Mouse (Mus musculus) thymus, postnatal 36 days (tissue): ENCODE data around the gene Gsg1l.

Source experiments
- DNase-seq, 2 experiments: peaks; one replicate each; pipeline ENCODE4 v3.0.0; 2022; ENCODE audit warnings: mixed read lengths in 2 of 2

Gene Gsg1l

GRCm38 (mm10) chr7:125931602-125932001, 150.6 kb downstream of the Gsg1l start:
- DNase-seq: no peak

DNA sequence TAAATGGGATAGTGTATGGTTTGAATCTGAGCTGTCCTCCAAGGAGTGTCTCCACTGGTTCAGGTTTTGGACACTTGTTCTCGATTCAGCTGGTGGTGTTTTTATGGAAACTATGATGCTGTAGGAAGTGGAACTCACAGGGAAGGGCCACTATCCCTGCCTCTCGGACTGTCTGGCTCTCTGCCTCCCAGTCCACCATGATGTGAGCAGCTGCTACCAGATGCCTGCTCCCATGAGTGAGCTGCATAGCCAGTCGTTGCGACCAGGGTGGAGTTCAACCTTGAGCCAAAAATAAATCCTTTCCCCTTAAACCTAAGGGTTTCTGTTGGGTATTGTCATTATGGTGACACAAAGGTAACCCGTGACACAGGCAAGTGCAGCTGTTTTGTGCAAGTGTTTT, 158.2 kb downstream of the Gsg1l start:
- DNase-seq: no peak

DNA sequence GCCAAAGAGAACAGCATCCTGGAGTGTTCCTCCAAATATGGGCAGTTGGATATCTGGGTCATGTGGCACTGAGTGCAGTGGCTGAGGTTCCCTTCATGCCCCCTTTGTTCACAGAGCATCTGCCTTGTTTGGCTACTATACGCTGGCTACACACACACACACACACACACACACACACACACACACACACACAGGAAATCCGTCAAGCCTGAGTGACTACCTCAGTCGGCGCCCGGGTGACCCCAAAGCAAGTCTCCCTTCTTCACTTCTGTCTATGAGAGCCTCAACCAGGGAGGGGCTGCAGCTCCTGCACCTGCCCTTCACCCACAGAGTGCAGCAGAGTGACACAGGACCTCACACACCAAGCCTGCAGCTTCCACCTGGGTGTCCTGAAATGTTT, 161.4 kb downstream of the Gsg1l start:
- DNase-seq: peak in 1 of 2 experiments; percentile 9

DNA sequence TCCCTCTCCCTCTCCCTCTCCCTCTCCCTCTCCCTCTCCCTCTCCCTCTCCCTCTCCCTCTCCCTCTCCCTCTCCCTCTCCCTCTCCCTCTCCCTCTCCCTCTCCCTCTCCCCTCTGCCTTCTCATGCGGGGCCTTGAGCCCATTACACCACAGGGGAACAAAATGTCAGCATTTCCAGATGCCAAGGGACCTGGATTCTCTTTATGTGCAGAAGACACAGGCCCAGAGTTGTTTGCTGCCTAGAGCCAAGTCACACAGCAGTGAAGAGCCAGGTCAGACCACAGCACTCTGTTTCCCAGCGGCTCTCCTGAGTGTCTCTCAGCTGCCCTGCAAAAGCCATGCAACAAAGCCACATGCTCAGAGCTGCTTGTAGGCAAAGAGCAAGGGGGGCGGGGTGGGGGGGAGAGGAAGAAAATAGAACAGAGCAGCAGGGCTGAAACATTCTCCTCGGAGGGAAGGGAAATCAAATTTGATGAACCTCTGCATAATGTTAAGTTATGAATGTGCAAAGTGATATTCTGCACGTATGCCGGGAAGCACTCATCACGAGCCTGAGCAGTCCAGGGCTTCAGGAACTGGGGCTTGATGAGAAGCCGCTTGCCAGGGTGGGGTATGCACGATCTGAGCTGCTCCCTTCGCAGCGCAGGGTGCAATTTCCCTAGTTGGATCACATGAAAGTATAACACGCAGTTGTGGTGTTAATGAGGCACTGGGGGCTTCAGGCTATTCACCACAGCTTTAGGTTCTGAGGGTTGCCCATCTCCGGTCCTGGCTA, 181.6 kb downstream of the Gsg1l start:
- DNase-seq: no peak

DNA sequence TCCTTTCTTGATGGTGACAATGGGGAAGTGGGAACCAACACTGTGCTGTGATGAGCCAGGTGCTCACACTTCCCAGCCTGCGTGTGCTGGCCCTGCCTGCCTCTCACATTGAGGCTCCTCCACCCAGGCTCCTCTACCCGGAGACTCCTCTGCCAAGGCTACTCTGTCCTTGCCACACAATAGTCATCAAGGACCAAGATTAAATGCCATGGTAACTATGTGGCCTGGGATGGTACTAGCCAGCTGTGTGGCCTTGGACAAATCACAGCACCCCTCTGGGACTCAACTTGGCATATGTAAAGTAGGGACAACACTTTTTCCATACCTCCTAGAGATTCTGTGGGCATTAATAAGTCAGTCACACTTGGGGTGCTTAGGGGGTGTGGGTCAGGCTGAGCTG, 182.3 kb downstream of the Gsg1l start:
- DNase-seq: no peak

- DNase-seq: no peak
These were observed 183.2 kb downstream of the Gsg1l start for GRCm38 (mm10) chr7:125899036-125899435.

DNA sequence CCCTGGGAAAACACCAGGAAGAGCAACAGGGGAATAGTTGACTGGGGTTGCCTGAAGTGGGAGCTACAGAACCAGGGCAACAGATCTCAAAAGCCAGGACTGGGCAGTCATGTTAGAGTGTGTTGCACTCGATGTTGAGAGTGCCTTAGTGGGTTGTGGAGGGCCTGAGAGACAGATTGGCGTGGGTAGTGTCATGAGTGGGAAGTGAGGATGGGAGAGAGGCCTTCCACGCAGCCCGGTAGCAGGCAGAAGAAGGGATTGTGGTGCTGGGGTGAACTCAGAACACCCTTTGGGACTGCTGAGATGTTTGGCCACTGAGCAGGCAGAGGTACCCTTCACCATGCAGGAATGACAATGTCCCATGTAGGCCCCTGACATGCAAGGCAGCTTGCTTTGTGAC, 185.2 kb downstream of the Gsg1l start:
- DNase-seq: no peak

DNA sequence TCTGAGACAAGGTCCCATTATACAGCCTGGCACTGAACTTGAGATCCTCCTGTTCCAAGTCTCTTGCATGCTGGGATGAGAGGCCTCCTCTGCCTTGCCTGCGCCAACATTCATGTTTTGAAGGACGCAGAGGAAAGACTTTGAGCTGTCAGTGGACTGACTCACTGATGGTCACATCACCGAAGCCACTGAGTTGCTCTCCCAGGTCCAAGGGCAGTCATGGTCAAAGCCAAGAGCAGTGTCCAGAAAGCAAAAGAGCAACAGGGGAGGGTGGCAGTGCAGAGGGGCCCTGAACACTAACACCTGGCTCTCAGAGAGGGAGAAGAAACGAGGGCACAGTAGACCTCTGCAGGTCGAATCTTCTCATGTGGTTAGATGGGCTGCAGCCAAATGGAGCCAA, 188.6 kb downstream of the Gsg1l start:
- no peak for DNase-seq

DNA sequence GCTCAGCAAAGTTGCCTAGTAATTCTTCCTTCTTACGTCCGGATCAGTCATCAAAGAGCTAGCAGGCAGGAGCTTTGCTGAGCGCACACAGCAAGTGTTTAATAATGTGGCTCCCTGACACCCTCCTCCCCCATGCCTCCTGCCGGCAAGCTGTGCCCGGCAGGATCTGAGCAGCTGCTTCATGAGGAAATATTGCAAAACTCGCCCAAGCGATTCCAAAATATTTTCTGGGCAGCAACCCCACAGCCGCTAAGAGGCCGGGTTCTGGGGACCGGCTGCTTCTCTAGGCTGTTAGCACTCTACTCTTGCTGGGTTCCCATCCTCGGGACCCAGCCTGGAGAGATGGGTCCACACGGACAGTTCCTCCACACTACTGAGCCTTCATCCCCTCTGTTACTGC, 193.8 kb downstream of the Gsg1l start:
- DNase-seq: no peak

DNA sequence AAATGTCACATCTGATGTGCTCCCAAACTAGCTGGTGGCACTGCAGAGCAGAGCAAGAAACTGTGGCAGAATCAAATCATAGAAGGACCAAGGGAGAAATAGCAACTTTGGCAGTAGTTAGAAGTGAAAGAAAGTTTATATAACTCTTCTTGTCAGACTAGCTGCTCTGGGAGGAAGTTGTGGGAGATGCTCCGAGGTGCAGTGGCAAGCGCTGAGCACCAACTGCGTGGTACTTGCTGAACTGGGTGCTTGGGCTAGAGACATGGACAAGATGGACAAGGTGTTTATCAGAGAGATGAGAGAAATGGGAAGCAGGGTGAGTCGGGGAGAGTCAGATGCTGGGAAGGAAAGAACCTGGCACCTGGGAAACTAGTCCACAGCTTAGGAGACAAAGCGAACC, 194.4 kb downstream of the Gsg1l start:
- DNase-seq: no peak

GRCm38 (mm10) chr7:125887124-125887523, 195.1 kb downstream of the Gsg1l start:
- no peak for DNase-seq

GRCm38 (mm10) chr7:125886116-125886680, 196.0 kb downstream of the Gsg1l start:
- no peak for DNase-seq

DNA sequence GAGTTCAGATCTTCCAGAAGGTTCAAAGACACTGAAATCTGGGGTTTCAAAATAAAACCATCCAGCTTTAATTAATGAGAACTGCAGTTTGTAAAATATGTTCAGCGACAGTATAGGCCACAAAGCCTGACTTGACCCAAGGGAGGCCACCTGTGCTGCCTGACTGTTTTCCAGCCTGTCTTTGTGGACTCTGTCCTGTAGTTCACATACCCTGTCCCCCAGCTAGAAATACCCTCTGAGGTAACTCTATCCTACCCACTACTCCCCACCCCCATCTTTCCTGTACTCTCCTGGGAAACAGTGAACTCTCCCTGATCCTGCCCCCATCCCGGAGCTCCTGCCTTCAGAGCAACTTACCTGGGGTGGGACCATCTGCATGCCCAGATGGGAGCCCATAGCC, 199.0 kb downstream of the Gsg1l start:
- no peak for DNase-seq

- DNase-seq: no peak
These were observed 204.2 kb downstream of the Gsg1l start for GRCm38 (mm10) chr7:125878040-125878439.

DNA sequence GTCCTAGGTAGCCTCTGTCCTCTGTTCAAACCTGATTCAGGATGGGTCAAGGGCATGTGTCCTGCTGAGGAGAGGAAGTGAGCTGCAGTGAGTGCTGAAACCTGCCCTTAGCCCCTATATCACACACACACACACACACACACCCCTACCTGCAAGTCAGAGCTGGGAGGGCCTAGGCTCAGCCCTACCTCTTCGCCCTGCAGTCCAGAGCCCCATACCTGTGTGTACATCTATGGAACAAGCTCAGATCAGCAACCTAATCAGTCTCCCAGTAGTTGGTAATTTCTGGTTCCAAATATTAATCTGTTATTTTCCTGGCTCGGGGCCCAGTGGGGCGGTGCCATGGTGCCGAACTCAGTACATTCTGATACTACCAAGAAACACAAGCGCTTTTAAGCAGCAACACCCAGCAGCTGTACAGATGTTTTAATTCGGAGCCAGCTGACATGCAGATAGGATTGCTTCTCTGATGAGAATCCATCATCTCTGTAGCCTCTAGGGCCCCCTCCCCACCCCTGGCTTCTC, 208.2 kb downstream of the Gsg1l start:
- DNase-seq: no peak

GRCm38 (mm10) chr7:125872874-125873273, 209.3 kb downstream of the Gsg1l start:
- no peak for DNase-seq

DNA sequence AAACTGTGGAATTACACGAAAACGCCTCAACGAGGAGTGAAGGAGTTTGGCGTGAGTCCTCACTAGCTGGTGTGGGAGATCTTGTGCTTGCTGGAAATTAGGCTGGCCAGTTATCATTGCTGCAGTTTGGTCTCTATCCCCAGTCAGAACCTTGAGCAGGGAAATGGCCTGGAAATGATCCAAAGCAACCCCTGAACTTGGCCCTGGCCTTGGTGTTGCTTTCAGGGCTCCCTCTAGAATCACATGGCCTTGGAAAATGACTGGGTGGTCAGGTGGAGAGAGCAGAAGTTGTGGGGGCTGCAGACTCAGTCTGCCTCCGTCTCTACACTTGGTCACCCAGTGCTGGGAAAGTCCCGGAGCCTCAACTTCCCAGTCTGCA, 210.0 kb downstream of the Gsg1l start:
- DNase-seq: no peak

GRCm38 (mm10) chr7:125871404-125872201, 210.6 kb downstream of the Gsg1l start:
- DNase-seq: no peak

GRCm38 (mm10) chr7:125868570-125868969, 213.6 kb downstream of the Gsg1l start:
- no peak for DNase-seq

DNA sequence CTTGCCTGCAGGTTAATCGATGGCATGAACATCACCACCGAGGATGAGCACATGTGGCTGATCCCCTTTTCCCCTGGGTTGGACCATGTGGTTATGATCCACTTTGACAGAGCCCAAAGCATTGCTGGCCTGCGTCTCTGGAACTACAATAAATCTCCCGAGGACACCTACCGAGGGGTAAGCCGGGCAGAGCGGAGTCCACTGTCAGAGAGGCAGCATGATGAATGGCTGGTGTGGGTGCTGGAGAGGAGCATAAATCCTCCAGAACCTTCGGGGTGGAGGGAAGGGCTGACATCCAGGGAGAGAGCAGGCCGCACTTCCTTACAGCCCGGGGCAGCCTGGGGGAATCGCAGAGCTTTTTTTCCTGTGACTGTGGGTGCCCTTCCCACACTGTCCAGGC, 217.0 kb downstream of the Gsg1l start:
- DNase-seq: no peak

DNA sequence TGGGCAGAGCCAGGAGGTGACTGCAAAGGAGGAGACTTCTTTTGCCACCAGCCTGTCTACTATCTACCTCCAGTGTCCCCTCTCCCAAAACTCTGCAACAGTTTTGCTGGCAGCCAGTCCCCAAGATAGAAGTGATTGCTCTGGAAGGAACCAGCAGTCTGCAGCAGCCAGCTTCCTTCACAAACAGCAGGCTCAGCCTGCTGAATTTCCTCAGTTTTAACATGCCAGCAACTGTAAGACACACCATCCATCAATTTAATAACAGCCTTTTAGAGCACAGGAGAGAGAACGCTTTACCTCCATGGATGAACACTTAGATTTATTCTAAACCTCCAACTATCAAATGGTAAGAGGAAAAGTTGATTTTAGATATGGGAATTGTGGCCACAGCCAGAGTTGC, 218.2 kb downstream of the Gsg1l start:
- DNase-seq: no peak

- no peak for DNase-seq
These were observed 221.8 kb downstream of the Gsg1l start for GRCm38 (mm10) chr7:125860421-125860820.

GRCm38 (mm10) chr7:125859564-125859963, 222.6 kb downstream of the Gsg1l start:
- no peak for DNase-seq

DNA sequence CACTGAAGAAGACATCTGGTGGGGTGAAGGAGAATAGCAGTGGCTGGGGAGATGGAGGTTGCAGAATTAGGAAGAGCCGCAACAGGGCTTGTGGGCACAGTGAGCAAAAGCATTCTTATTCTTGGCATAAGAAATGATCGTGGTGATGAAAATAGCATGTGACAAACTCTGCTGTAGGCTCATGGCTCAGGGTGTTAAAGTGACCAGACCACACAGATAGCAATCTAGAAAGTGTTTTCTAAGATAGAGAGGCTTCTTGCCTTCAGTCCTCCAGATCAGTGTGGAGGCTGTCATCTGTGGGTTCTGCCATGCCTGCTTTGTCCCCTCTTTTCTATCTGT, 234.7 kb downstream of the Gsg1l start:
- DNase-seq: no peak
